Mouse (Mus musculus): ENCODE data around the gene Syna. TPM values are rescaled to one million over a fixed set of nuclear protein-coding genes. Genes with fewer than 3 reads are reported as not detected.

Gene Syna
- 0.15 TPM in 1 of 2 replicates, not detected in the other for polyA plus RNA-seq (2016; fragmentation: Nextera tagmentation; extraction: Ambion mirVana)

GRCm38 (mm10) chr5:134560071-134560449 lies at the start of gene Syna:
Gene Syna, minus strand, starts transcription at chr5:134560171.
- no peak within 1 kb of the TSS for H3K4me3 ChIP-seq
- H3K9ac ChIP-seq: no peak within 1 kb of the TSS
- H3K27ac ChIP-seq: no peak within 1 kb of the TSS
- H3K4me1 ChIP-seq: peaks cover 8% of the 10 kb centered on the region
- no peaks in the 10 kb centered on the region for H3K27me3 ChIP-seq
- no peaks in the 10 kb centered on the region for H3K36me3 ChIP-seq
- H3K4me2 ChIP-seq (replicated peaks): no peak within 1 kb of the TSS
- H3K9me3 ChIP-seq: no peaks in the 10 kb centered on the region
- 85% methylated on average over 7 of the region's 7 CpGs for WGBS
- ATAC-seq (ENCODE audit: insufficient number of reproducible peaks, insufficient read depth, low FRiP score, low TSS enrichment): no peak

- no peak overlapping the region for H3K4me2 ChIP-seq (replicated peaks)
- 69% methylated on average over 5 of the region's 5 CpGs for WGBS
- H3K36me3 ChIP-seq: no peaks in the 10 kb centered on the region
- no peak overlapping the region for H3K27ac ChIP-seq
- no peaks in the 10 kb centered on the region for H3K9me3 ChIP-seq
- H3K9ac ChIP-seq: no peak overlapping the region
- no peaks in the 10 kb centered on the region for H3K4me1 ChIP-seq
- no peak for ATAC-seq (ENCODE audit: insufficient number of reproducible peaks, insufficient read depth, low FRiP score, low TSS enrichment)
- H3K4me3 ChIP-seq: no peak overlapping the region
- no peaks in the 10 kb centered on the region for H3K27me3 ChIP-seq
Observed at GRCm38 (mm10) chr5:134607121-134607520, 47.1 kb upstream of the Syna start.

GRCm38 (mm10) chr5:134606314-134606713 lies 46.3 kb upstream of the Syna start:
- ATAC-seq (ENCODE audit: insufficient number of reproducible peaks, insufficient read depth, low FRiP score, low TSS enrichment): no peak
- Histone ChIP-seq H3K27me3 (no peaks in the 10 kb centered on the region), H3K4me3 (no peak overlapping the region), H3K9me3 (no peaks in the 10 kb centered on the region), H3K4me2 (replicated peaks) (no peak overlapping the region), H3K9ac (no peak overlapping the region), H3K4me1 (no peaks in the 10 kb centered on the region), H3K36me3 (no peaks in the 10 kb centered on the region), H3K27ac (no peak overlapping the region)

GRCm38 (mm10) chr5:134604376-134604775 lies 44.4 kb upstream of the Syna start:
- H3K27me3 ChIP-seq: no peaks in the 10 kb centered on the region
- H3K9ac ChIP-seq: no peak overlapping the region
- no peaks in the 10 kb centered on the region for H3K4me1 ChIP-seq
- ATAC-seq (ENCODE audit: insufficient number of reproducible peaks, insufficient read depth, low FRiP score, low TSS enrichment): no peak
- H3K4me2 ChIP-seq (replicated peaks): no peak overlapping the region
- no peak overlapping the region for H3K4me3 ChIP-seq
- H3K27ac ChIP-seq: no peak overlapping the region
- H3K9me3 ChIP-seq: no peaks in the 10 kb centered on the region
- WGBS: 83% methylated on average over 11 of the region's 11 CpGs
- H3K36me3 ChIP-seq: peaks cover under 1% of the 10 kb centered on the region; the same call in 1 of the 2 replicates

- Histone ChIP-seq H3K9me3 (no peaks in the 10 kb centered on the region), H3K4me1 (no peaks in the 10 kb centered on the region), H3K27me3 (no peaks in the 10 kb centered on the region), H3K27ac (no peak overlapping the region), H3K9ac (no peak overlapping the region), H3K36me3 (peaks cover 65% of the 10 kb centered on the region), H3K4me3 (no peak overlapping the region), H3K4me2 (replicated peaks) (no peak overlapping the region)
- WGBS: 90% methylated on average over 10 of the region's 10 CpGs
- ATAC-seq (ENCODE audit: insufficient number of reproducible peaks, insufficient read depth, low FRiP score, low TSS enrichment): no peak
Observed at GRCm38 (mm10) chr5:134597711-134598110, 37.7 kb upstream of the Syna start.

GRCm38 (mm10) chr5:134593093-134593492 lies 33.1 kb upstream of the Syna start:
- H3K27me3 ChIP-seq: no peaks in the 10 kb centered on the region
- 88% methylated on average over 9 of the region's 9 CpGs for WGBS
- H3K9ac ChIP-seq: no peak overlapping the region
- no peak for ATAC-seq (ENCODE audit: insufficient number of reproducible peaks, insufficient read depth, low FRiP score, low TSS enrichment)
- no peak overlapping the region for H3K4me3 ChIP-seq
- no peaks in the 10 kb centered on the region for H3K9me3 ChIP-seq
- H3K27ac ChIP-seq: no peak overlapping the region
- peaks cover 89% of the 10 kb centered on the region for H3K36me3 ChIP-seq
- no peaks in the 10 kb centered on the region for H3K4me1 ChIP-seq
- no peak overlapping the region for H3K4me2 ChIP-seq (replicated peaks)

GRCm38 (mm10) chr5:134592026-134592581 lies 32.1 kb upstream of the Syna start:
- H3K9me3 ChIP-seq: no peaks in the 10 kb centered on the region
- no peak overlapping the region for H3K9ac ChIP-seq
- H3K36me3 ChIP-seq: peaks cover 83% of the 10 kb centered on the region
- H3K4me3 ChIP-seq: no peak overlapping the region
- no peaks in the 10 kb centered on the region for H3K4me1 ChIP-seq
- no peak for ATAC-seq (ENCODE audit: insufficient number of reproducible peaks, insufficient read depth, low FRiP score, low TSS enrichment)
- 94% methylated on average over 11 of the region's 11 CpGs for WGBS
- no peak overlapping the region for H3K4me2 ChIP-seq (replicated peaks)
- no peak overlapping the region for H3K27ac ChIP-seq
- H3K27me3 ChIP-seq: no peaks in the 10 kb centered on the region

- peaks cover 67% of the 10 kb centered on the region for H3K36me3 ChIP-seq
Observed at GRCm38 (mm10) chr5:134589900-134590299, 29.9 kb upstream of the Syna start.

GRCm38 (mm10) chr5:134584798-134585197 lies 24.8 kb upstream of the Syna start:
- Histone ChIP-seq H3K27me3 (no peaks in the 10 kb centered on the region), H3K36me3 (peaks cover 20% of the 10 kb centered on the region), H3K27ac (no peak overlapping the region), H3K9me3 (no peaks in the 10 kb centered on the region), H3K9ac (no peak overlapping the region), H3K4me1 (peaks cover 13% of the 10 kb centered on the region), H3K4me2 (replicated peaks) (no peak overlapping the region), H3K4me3 (no peak overlapping the region)
- ATAC-seq (ENCODE audit: insufficient number of reproducible peaks, insufficient read depth, low FRiP score, low TSS enrichment): no peak
- 93% methylated on average over 5 of the region's 5 CpGs for WGBS

More at GRCm38 (mm10) chr5:134589900-134590299, 29.9 kb upstream of the Syna start:
- Histone ChIP-seq H3K9me3 (no peaks in the 10 kb centered on the region), H3K4me2 (replicated peaks) (no peak overlapping the region), H3K27ac (no peak overlapping the region), H3K9ac (no peak overlapping the region), H3K4me3 (no peak overlapping the region), H3K27me3 (no peaks in the 10 kb centered on the region), H3K4me1 (no peaks in the 10 kb centered on the region)
- ATAC-seq (ENCODE audit: insufficient number of reproducible peaks, insufficient read depth, low FRiP score, low TSS enrichment): no peak
- 86% methylated on average over 3 of the region's 3 CpGs for WGBS

GRCm38 (mm10) chr5:134583884-134584213 lies 23.9 kb upstream of the Syna start:
- Histone ChIP-seq H3K9ac (peak overlapping the region; percentile 84; the same call in 1 of the 2 replicates), H3K4me1 (peaks cover 13% of the 10 kb centered on the region), H3K27me3 (no peaks in the 10 kb centered on the region), H3K36me3 (peaks cover 16% of the 10 kb centered on the region), H3K27ac (no peak overlapping the region), H3K9me3 (no peaks in the 10 kb centered on the region), H3K4me3 (peak overlapping the region; percentile 92), H3K4me2 (replicated peaks) (peak overlapping the region; percentile 90)
- ATAC-seq (ENCODE audit: insufficient number of reproducible peaks, insufficient read depth, low FRiP score, low TSS enrichment): no peak
- whole genome bisulfite sequencing: 85% methylated on average over 3 of the region's 3 CpGs

- Histone ChIP-seq H3K4me2 (replicated peaks) (peak overlapping the region; percentile 90), H3K27ac (no peak overlapping the region), H3K9ac (peak overlapping the region; percentile 84), H3K4me3 (peak overlapping the region; percentile 92), H3K9me3 (no peaks in the 10 kb centered on the region), H3K4me1 (peaks cover 13% of the 10 kb centered on the region), H3K27me3 (no peaks in the 10 kb centered on the region), H3K36me3 (peaks cover 10% of the 10 kb centered on the region)
- no peak for ATAC-seq (ENCODE audit: insufficient number of reproducible peaks, insufficient read depth, low FRiP score, low TSS enrichment)
- 32% methylated on average over 15 of the region's 15 CpGs for WGBS
Observed at GRCm38 (mm10) chr5:134583006-134583883, 23.3 kb upstream of the Syna start.

GRCm38 (mm10) chr5:134582221-134582907 lies 22.4 kb upstream of the Syna start:
- H3K4me1 ChIP-seq: peaks cover 13% of the 10 kb centered on the region
- peaks cover 8% of the 10 kb centered on the region for H3K36me3 ChIP-seq
- 7% methylated on average over 28 of the region's 30 CpGs for WGBS
- H3K4me2 ChIP-seq (replicated peaks): peak overlapping the region; percentile 90
- H3K27ac ChIP-seq: no peak overlapping the region
- H3K9ac ChIP-seq: peak overlapping the region; percentile 84
- ATAC-seq (ENCODE audit: insufficient number of reproducible peaks, insufficient read depth, low FRiP score, low TSS enrichment): peak; percentile 92
- peak overlapping the region; percentile 92 for H3K4me3 ChIP-seq
- H3K9me3 ChIP-seq: no peaks in the 10 kb centered on the region
- no peaks in the 10 kb centered on the region for H3K27me3 ChIP-seq
